Mouse (Mus musculus): ENCODE measurements around the gene Nabp2. TPM values are rescaled to one million over a fixed set of nuclear protein-coding genes. Genes with fewer than 3 reads are reported as not detected.
A peak's percentile ranks its signal among the peaks of the same experiment; 100 is the strongest.

The Nabp2 gene
- polyA plus RNA-seq, 1 experiment from 2014 or later: 130 TPM

GRCm38 (mm10) chr10:128376099-128376454 is 35.2 kb downstream of the Nabp2 start:
- peak overlapping the region; percentile 90 for H3K27ac ChIP-seq (ENCODE audit: low read depth, low read length)
- peak overlapping the region; percentile 81 for H3K4me2 ChIP-seq (replicated peaks; ENCODE audit: low read depth, low read length)
- H3K27me3 ChIP-seq (ENCODE audit: control insufficient read depth, insufficient read depth, low read length): no peaks in the 10 kb centered on the region
- DNase-seq (ENCODE audit: low spot score): no peak
- no peak for ATAC-seq (ENCODE audit: low FRiP score)
- 45% methylated on average over 4 of the region's 4 CpGs for WGBS
- peak overlapping the region; percentile 97 for H3K9ac ChIP-seq (ENCODE audit: low read depth, low read length)
- peak overlapping the region; percentile 99 for H3K4me3 ChIP-seq (ENCODE audit: low read depth, low read length)
- H3K36me3 ChIP-seq (ENCODE audit: control insufficient read depth, insufficient read depth, low read length): peaks cover 4% of the 10 kb centered on the region; the same call in 1 of the 2 replicates
- H3K4me1 ChIP-seq (replicated peaks; ENCODE audit: control insufficient read depth, insufficient read depth, low read length): peaks cover 2% of the 10 kb centered on the region; the same call in 1 of the 2 replicates
- H3K9me3 ChIP-seq (ENCODE audit: control insufficient read depth, low read length): no peaks in the 10 kb centered on the region

- H3K9ac ChIP-seq (ENCODE audit: low read depth, low read length): no peak overlapping the region
- peaks cover 4% of the 10 kb centered on the region for H3K4me1 ChIP-seq (replicated peaks; ENCODE audit: control insufficient read depth, insufficient read depth, low read length)
- H3K9me3 ChIP-seq (ENCODE audit: control insufficient read depth, low read length): no peaks in the 10 kb centered on the region
- WGBS: 85% methylated on average over 6 of the region's 6 CpGs
- no peak overlapping the region for H3K4me3 ChIP-seq (ENCODE audit: low read depth, low read length)
- H3K4me2 ChIP-seq (replicated peaks; ENCODE audit: low read depth, low read length): no peak overlapping the region
- H3K36me3 ChIP-seq (ENCODE audit: control insufficient read depth, insufficient read depth, low read length): peaks cover 3% of the 10 kb centered on the region; the same call in 1 of the 2 replicates
- ATAC-seq (ENCODE audit: low FRiP score) (no peak), DNase-seq (ENCODE audit: low spot score) (no peak)
- no peaks in the 10 kb centered on the region for H3K27me3 ChIP-seq (ENCODE audit: control insufficient read depth, insufficient read depth, low read length)
- no peak overlapping the region for H3K27ac ChIP-seq (ENCODE audit: low read depth, low read length)
Measured at GRCm38 (mm10) chr10:128374393-128374792, 36.9 kb downstream of the Nabp2 start.

- Histone ChIP-seq H3K9me3 (ENCODE audit: control insufficient read depth, low read length) (no peaks in the 10 kb centered on the region), H3K27me3 (ENCODE audit: control insufficient read depth, insufficient read depth, low read length) (no peaks in the 10 kb centered on the region), H3K4me1 (replicated peaks; ENCODE audit: control insufficient read depth, insufficient read depth, low read length) (peaks cover 4% of the 10 kb centered on the region), H3K36me3 (ENCODE audit: control insufficient read depth, insufficient read depth, low read length) (no peaks in the 10 kb centered on the region), H3K4me2 (replicated peaks; ENCODE audit: low read depth, low read length) (no peak overlapping the region), H3K4me3 (ENCODE audit: low read depth, low read length) (no peak overlapping the region), H3K27ac (ENCODE audit: low read depth, low read length) (no peak overlapping the region), H3K9ac (ENCODE audit: low read depth, low read length) (no peak overlapping the region)
- 83% methylated on average over 6 of the region's 6 CpGs for WGBS
- DNase-seq (ENCODE audit: low spot score) (no peak), ATAC-seq (ENCODE audit: low FRiP score) (no peak)
Measured at GRCm38 (mm10) chr10:128372989-128373748, 38.1 kb downstream of the Nabp2 start.

- 77% methylated on average over 5 of the region's 5 CpGs for WGBS
- Histone ChIP-seq H3K27me3 (ENCODE audit: control insufficient read depth, insufficient read depth, low read length) (no peaks in the 10 kb centered on the region), H3K9me3 (ENCODE audit: control insufficient read depth, low read length) (no peaks in the 10 kb centered on the region), H3K27ac (ENCODE audit: low read depth, low read length) (no peak overlapping the region), H3K4me3 (ENCODE audit: low read depth, low read length) (no peak overlapping the region), H3K36me3 (ENCODE audit: control insufficient read depth, insufficient read depth, low read length) (no peaks in the 10 kb centered on the region), H3K4me1 (replicated peaks; ENCODE audit: control insufficient read depth, insufficient read depth, low read length) (peaks cover 12% of the 10 kb centered on the region), H3K4me2 (replicated peaks; ENCODE audit: low read depth, low read length) (no peak overlapping the region), H3K9ac (ENCODE audit: low read depth, low read length) (no peak overlapping the region)
- DNase-seq (ENCODE audit: low spot score) (no peak), ATAC-seq (ENCODE audit: low FRiP score) (no peak)
Measured at GRCm38 (mm10) chr10:128372142-128372541, 39.1 kb downstream of the Nabp2 start.

- H3K9me3 ChIP-seq (ENCODE audit: control insufficient read depth, low read length): no peaks in the 10 kb centered on the region
- no peaks in the 10 kb centered on the region for H3K27me3 ChIP-seq (ENCODE audit: control insufficient read depth, insufficient read depth, low read length)
- no peak overlapping the region for H3K27ac ChIP-seq (ENCODE audit: low read depth, low read length)
- DNase-seq (ENCODE audit: low spot score) (no peak), ATAC-seq (ENCODE audit: low FRiP score) (no peak)
- H3K4me1 ChIP-seq (replicated peaks; ENCODE audit: control insufficient read depth, insufficient read depth, low read length): peaks cover 12% of the 10 kb centered on the region
- H3K4me3 ChIP-seq (ENCODE audit: low read depth, low read length): no peak overlapping the region
- no peak overlapping the region for H3K9ac ChIP-seq (ENCODE audit: low read depth, low read length)
- H3K4me2 ChIP-seq (replicated peaks; ENCODE audit: low read depth, low read length): no peak overlapping the region
- no peaks in the 10 kb centered on the region for H3K36me3 ChIP-seq (ENCODE audit: control insufficient read depth, insufficient read depth, low read length)
- WGBS: 63% methylated on average over 4 of the region's 4 CpGs
Measured at GRCm38 (mm10) chr10:128370601-128371000, 40.7 kb downstream of the Nabp2 start.

GRCm38 (mm10) chr10:128370021-128370420 is 41.3 kb downstream of the Nabp2 start:
- H3K9ac ChIP-seq (ENCODE audit: low read depth, low read length): no peak overlapping the region; the same call in 1 of the 2 replicates
- H3K36me3 ChIP-seq (ENCODE audit: control insufficient read depth, insufficient read depth, low read length): no peaks in the 10 kb centered on the region
- no peak for DNase-seq (ENCODE audit: low spot score)
- ATAC-seq (ENCODE audit: low FRiP score): no peak
- no peak overlapping the region for H3K27ac ChIP-seq (ENCODE audit: low read depth, low read length)
- no peak overlapping the region for H3K4me3 ChIP-seq (ENCODE audit: low read depth, low read length)
- H3K27me3 ChIP-seq (ENCODE audit: control insufficient read depth, insufficient read depth, low read length): no peaks in the 10 kb centered on the region
- H3K4me2 ChIP-seq (replicated peaks; ENCODE audit: low read depth, low read length): no peak overlapping the region
- H3K9me3 ChIP-seq (ENCODE audit: control insufficient read depth, low read length): no peaks in the 10 kb centered on the region
- WGBS: 64% methylated on average over 5 of the region's 6 CpGs
- H3K4me1 ChIP-seq (replicated peaks; ENCODE audit: control insufficient read depth, insufficient read depth, low read length): peaks cover 12% of the 10 kb centered on the region

- Histone ChIP-seq H3K27ac (ENCODE audit: low read depth, low read length) (peak overlapping the region; percentile 92), H3K36me3 (ENCODE audit: control insufficient read depth, insufficient read depth, low read length) (no peaks in the 10 kb centered on the region), H3K4me1 (replicated peaks; ENCODE audit: control insufficient read depth, insufficient read depth, low read length) (peaks cover 12% of the 10 kb centered on the region), H3K4me2 (replicated peaks; ENCODE audit: low read depth, low read length) (peak overlapping the region; percentile 79), H3K9me3 (ENCODE audit: control insufficient read depth, low read length) (no peaks in the 10 kb centered on the region), H3K27me3 (ENCODE audit: control insufficient read depth, insufficient read depth, low read length) (no peaks in the 10 kb centered on the region), H3K4me3 (ENCODE audit: low read depth, low read length) (no peak overlapping the region; the same call in 1 of the 2 replicates), H3K9ac (ENCODE audit: low read depth, low read length) (peak overlapping the region; percentile 52)
- DNase-seq (ENCODE audit: low spot score) (no peak), ATAC-seq (ENCODE audit: low FRiP score) (no peak)
- 87% methylated on average over 6 of the region's 6 CpGs for WGBS
Measured at GRCm38 (mm10) chr10:128369599-128369998, 41.7 kb downstream of the Nabp2 start.

- H3K9me3 ChIP-seq (ENCODE audit: control insufficient read depth, low read length): no peaks in the 10 kb centered on the region
- no peaks in the 10 kb centered on the region for H3K36me3 ChIP-seq (ENCODE audit: control insufficient read depth, insufficient read depth, low read length)
- H3K4me3 ChIP-seq (ENCODE audit: low read depth, low read length): peak overlapping the region; percentile 50
- peak overlapping the region; percentile 52 for H3K9ac ChIP-seq (ENCODE audit: low read depth, low read length)
- ATAC-seq (ENCODE audit: low FRiP score): no peak
- peaks cover 12% of the 10 kb centered on the region for H3K4me1 ChIP-seq (replicated peaks; ENCODE audit: control insufficient read depth, insufficient read depth, low read length)
- WGBS: 8% methylated on average over 9 of the region's 9 CpGs
- H3K27me3 ChIP-seq (ENCODE audit: control insufficient read depth, insufficient read depth, low read length): no peaks in the 10 kb centered on the region
- H3K27ac ChIP-seq (ENCODE audit: low read depth, low read length): peak overlapping the region; percentile 92
- DNase-seq (ENCODE audit: low spot score): no peak
- H3K4me2 ChIP-seq (replicated peaks; ENCODE audit: low read depth, low read length): peak overlapping the region; percentile 79
Measured at GRCm38 (mm10) chr10:128369218-128369543, 42.1 kb downstream of the Nabp2 start.

Data from hindbrain, embryonic 11.5 days (tissue).